Mouse (Mus musculus): ENCODE data around the gene Ifitm2. TPM values are rescaled to one million over a fixed set of nuclear protein-coding genes. Genes with fewer than 3 reads are reported as not detected.

Ifitm2 gene
- polyA plus RNA-seq, 1 experiment from 2014 or later, result 1,542 TPM

Other genes starting within 250 kb of the Ifitm2 start
- gene Cyp2e1, start 192.2 kb downstream of the Ifitm2 start, polyA plus RNA-seq (2015; fragmentation: Nextera tagmentation; extraction: Ambion mirVana), result not detected in 2 replicates
- gene Syce1, start 168.1 kb downstream of the Ifitm2 start, polyA plus RNA-seq (2015; fragmentation: Nextera tagmentation; extraction: Ambion mirVana), result 0.19 TPM in 1 of 2 replicates, not detected in the other
- gene Zfp941, start 133.8 kb downstream of the Ifitm2 start, polyA plus RNA-seq (2015; fragmentation: Nextera tagmentation; extraction: Ambion mirVana), result 0.56 and 0.87 TPM in 2 replicates
- gene Urah, start 121.0 kb downstream of the Ifitm2 start, polyA plus RNA-seq (2015; fragmentation: Nextera tagmentation; extraction: Ambion mirVana), result 38.8 and 42.6 TPM in 2 replicates
- 2.3 and 8.5 TPM in 2 replicates for gene Scgb1c1, start 110.4 kb downstream of the Ifitm2 start, polyA plus RNA-seq (2015; fragmentation: Nextera tagmentation; extraction: Ambion mirVana)
- gene Odf3, start 108.2 kb downstream of the Ifitm2 start, polyA plus RNA-seq (2015; fragmentation: Nextera tagmentation; extraction: Ambion mirVana), result 0.20 and 0.48 TPM in 2 replicates
- not detected in 2 replicates for gene Gm45785, start 99.7 kb downstream of the Ifitm2 start, polyA plus RNA-seq (2015; fragmentation: Nextera tagmentation; extraction: Ambion mirVana)
- 78.8 and 86.1 TPM in 2 replicates for gene Ric8a, start 99.0 kb downstream of the Ifitm2 start, polyA plus RNA-seq (2015; fragmentation: Nextera tagmentation; extraction: Ambion mirVana)
- gene Bet1l, start 98.4 kb downstream of the Ifitm2 start, polyA plus RNA-seq (2015; fragmentation: Nextera tagmentation; extraction: Ambion mirVana), result 64.2 and 67.5 TPM in 2 replicates
- gene Psmd13, start 74.0 kb downstream of the Ifitm2 start, polyA plus RNA-seq (2015; fragmentation: Nextera tagmentation; extraction: Ambion mirVana), result 206 and 209 TPM in 2 replicates
- 25.1 and 27.4 TPM in 2 replicates for gene Sirt3, start 73.7 kb downstream of the Ifitm2 start, polyA plus RNA-seq (2015; fragmentation: Nextera tagmentation; extraction: Ambion mirVana)
- 23.3 and 34.9 TPM in 2 replicates for gene Cox8b, start 55.5 kb downstream of the Ifitm2 start, polyA plus RNA-seq (2015; fragmentation: Nextera tagmentation; extraction: Ambion mirVana)
- 0.07 and 0.25 TPM in 2 replicates for gene Nlrp6, start 35.1 kb downstream of the Ifitm2 start, polyA plus RNA-seq (2015; fragmentation: Nextera tagmentation; extraction: Ambion mirVana)
- gene Pgghg, start 14.6 kb downstream of the Ifitm2 start, polyA plus RNA-seq (2015; fragmentation: Nextera tagmentation; extraction: Ambion mirVana), result 26.3 and 29.0 TPM in 2 replicates
- gene Ifitm5, start 5.7 kb downstream of the Ifitm2 start, polyA plus RNA-seq (2015; fragmentation: Nextera tagmentation; extraction: Ambion mirVana), result 110 and 112 TPM in 2 replicates
- gene Gm45717, start 50 bp downstream of the Ifitm2 start, polyA plus RNA-seq (2015; fragmentation: Nextera tagmentation; extraction: Ambion mirVana), result 0.96 TPM in 1 of 2 replicates, not detected in the other
- gene Ifitm1, start 11.2 kb upstream of the Ifitm2 start, polyA plus RNA-seq (2015; fragmentation: Nextera tagmentation; extraction: Ambion mirVana), result 126 and 137 TPM in 2 replicates
- 197 and 204 TPM in 2 replicates for gene Ifitm3, start 54.8 kb upstream of the Ifitm2 start, polyA plus RNA-seq (2015; fragmentation: Nextera tagmentation; extraction: Ambion mirVana)
- 2.7 and 2.8 TPM in 2 replicates for gene Ifitm6, start 61.9 kb upstream of the Ifitm2 start, polyA plus RNA-seq (2015; fragmentation: Nextera tagmentation; extraction: Ambion mirVana)
- gene Gm17387, start 73.1 kb upstream of the Ifitm2 start, polyA plus RNA-seq (2015; fragmentation: Nextera tagmentation; extraction: Ambion mirVana), result not detected in 2 replicates
- 12.0 and 15.1 TPM in 2 replicates for gene B4galnt4, start 105.1 kb upstream of the Ifitm2 start, polyA plus RNA-seq (2015; fragmentation: Nextera tagmentation; extraction: Ambion mirVana)
- 115 and 118 TPM in 2 replicates for gene Pkp3, start 122.2 kb upstream of the Ifitm2 start, polyA plus RNA-seq (2015; fragmentation: Nextera tagmentation; extraction: Ambion mirVana)
- 6.1 and 6.8 TPM in 2 replicates for gene Sigirr, start 144.6 kb upstream of the Ifitm2 start, polyA plus RNA-seq (2015; fragmentation: Nextera tagmentation; extraction: Ambion mirVana)
- gene Ano9, start 161.8 kb upstream of the Ifitm2 start, polyA plus RNA-seq (2015; fragmentation: Nextera tagmentation; extraction: Ambion mirVana), result 18.2 and 20.7 TPM in 2 replicates
- 68.4 and 69.7 TPM in 2 replicates for gene Ptdss2, start 166.4 kb upstream of the Ifitm2 start, polyA plus RNA-seq (2015; fragmentation: Nextera tagmentation; extraction: Ambion mirVana)
- 210 and 216 TPM in 2 replicates for gene Rnh1, start 216.9 kb upstream of the Ifitm2 start, polyA plus RNA-seq (2015; fragmentation: Nextera tagmentation; extraction: Ambion mirVana)
- 180 and 183 TPM in 2 replicates for gene Hras, start 238.0 kb upstream of the Ifitm2 start, polyA plus RNA-seq (2015; fragmentation: Nextera tagmentation; extraction: Ambion mirVana)
- gene Lrrc56, start 238.2 kb upstream of the Ifitm2 start, polyA plus RNA-seq (2015; fragmentation: Nextera tagmentation; extraction: Ambion mirVana), result 11.2 and 14.7 TPM in 2 replicates